Mouse (Mus musculus) right cerebral cortex, postnatal 36 days (tissue): ENCODE measurements around the gene Uba3.

ENCODE experiments used
- DNase-seq, 2 experiments: peaks; one replicate each; pipeline ENCODE4 v3.0.0; 2022; ENCODE audit warnings: low spot score in 2 of 2, mixed read lengths in 1 of 2

Gene Uba3

DNA sequence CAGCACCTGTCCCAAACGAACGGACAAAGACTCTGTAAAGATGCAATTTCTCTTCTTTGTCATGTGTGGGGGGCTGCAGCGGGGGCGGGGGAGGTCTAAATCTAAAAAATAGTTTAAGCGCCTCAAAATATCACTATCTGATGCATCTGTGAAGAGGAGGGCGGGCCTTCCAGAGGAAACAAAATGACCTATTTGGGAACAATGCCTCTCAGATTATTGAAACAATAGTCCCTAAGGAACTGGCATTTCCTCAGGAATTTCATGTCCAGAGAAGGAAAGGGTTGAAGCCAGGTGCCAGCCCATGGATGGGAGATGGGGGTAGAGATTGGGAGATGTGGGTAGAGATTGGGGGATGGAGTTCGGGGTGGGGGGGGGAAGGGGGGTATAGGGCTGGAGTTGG is 63.6 kb downstream of the Uba3 start:
- DNase-seq = no peak
